Mouse (Mus musculus) cortical plate, adult 2 months (tissue): Measurements from ENCODE around the gene Iqch.

ENCODE experiments used
- CTCF ChIP-seq: fragments of 200-500 bp; IDR thresholded peaks from 2 replicates; pipeline ENCODE4 v1.5.1; 2011; ENCODE audit warnings: mild to moderate bottlenecking, control low read depth, low read length; ENCODE audit not compliant: insufficient read depth; ENCODE audit errors: extremely low read depth
- POLR2A ChIP-seq: fragments of 200-500 bp; IDR thresholded peaks from 2 replicates; pipeline ENCODE4 v1.6.1; 2011; ENCODE audit warnings: mild to moderate bottlenecking, low read length, control low read depth; ENCODE audit not compliant: insufficient read depth; ENCODE audit errors: extremely low read depth

DNA sequence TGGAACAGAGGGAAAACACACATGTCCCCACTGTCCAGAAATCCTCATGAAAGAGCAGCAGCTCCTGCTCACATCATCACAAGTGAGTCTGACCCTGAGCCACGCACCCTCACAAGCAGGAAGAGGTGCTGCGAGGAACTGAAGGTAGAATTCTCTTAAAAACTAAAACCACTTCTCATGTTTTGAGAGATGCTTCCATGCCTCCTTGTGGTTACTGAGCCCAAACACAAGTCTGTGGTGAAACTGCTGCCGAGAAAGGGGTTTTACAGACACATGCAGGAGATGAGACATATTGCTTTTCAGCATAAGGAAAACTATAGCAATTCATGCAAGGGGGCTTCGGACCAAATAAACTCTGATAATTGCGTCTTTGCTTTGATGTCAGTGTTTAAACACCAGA, 89.4 kb downstream of the Iqch start:
- no peak for TF ChIP-seq CTCF
- TF ChIP-seq POLR2A, result no peak
